Mouse (Mus musculus) liver, adult 2 months (tissue): ENCODE results near the gene Cnot4.

Experiments
- CTCF ChIP-seq: fragments of 200-500 bp; IDR thresholded peaks from 2 replicates; pipeline ENCODE4 v1.5.1; 2011; ENCODE audit warnings: low read depth, low read length, control low read depth
- POLR2A ChIP-seq: fragments of 200-500 bp; IDR thresholded peaks from 2 replicates; pipeline ENCODE4 v1.6.1; 2011; ENCODE audit warnings: low read length, control low read depth; ENCODE audit not compliant: insufficient read depth; ENCODE audit errors: extremely low read depth

- TF ChIP-seq POLR2A (no peak), CTCF (no peak)
Measured at GRCm38 (mm10) chr6:35002261-35002669, 131.3 kb downstream of the Cnot4 start.
